8 mouse cellular contexts compared by ENCODE assay signal in the genomic region with DNA sequence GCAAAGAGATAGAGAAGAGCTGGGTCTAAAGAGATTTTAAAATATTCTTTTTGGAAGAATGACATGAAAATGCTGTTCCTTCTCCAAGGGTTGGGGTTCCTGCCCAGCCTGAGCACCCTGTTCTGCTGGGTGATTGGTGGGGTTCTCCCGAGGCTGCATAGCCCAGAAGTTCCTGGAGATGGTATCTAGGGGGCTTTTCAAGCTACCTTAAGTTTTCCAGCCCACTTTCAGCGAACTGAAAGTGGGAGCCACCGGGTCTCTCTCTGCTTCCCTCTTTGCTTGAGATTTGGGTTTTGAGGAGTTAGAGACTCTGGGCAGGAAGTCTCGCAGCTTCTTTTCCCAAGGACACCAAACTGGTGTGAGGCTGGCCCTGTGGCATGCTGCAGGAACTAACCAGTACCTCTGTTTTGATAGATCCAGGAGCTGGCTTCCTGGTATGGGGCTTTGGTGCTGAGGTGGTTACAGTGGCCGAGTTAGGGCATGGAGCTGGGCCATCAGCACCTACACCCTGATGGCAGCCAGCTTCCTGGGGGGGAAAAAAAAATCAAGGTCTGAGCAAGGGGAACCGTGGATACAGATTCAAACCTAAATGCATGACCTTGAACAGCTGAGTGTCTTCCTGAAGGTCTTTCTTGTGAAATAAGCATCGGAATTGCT. TPM values are rescaled to one million over a fixed set of nuclear protein-coding genes. Genes with fewer than 3 reads are reported as not detected.
DNase-seq lines count a peak whose midpoint lies in the region; ATAC-seq lines count a peak whose summit lies in the region.

No protein-coding gene starts in this region.

- peaks cover 51% of the 10 kb centered on the region for H3K4me1 ChIP-seq in embryonic facial prominence, embryonic 12.5 days
- H3K4me1 ChIP-seq in intestine, embryonic 16.5 days (ENCODE audit: control insufficient read depth, insufficient read depth, low read length) = peaks cover 43% of the 10 kb centered on the region
- peaks cover 52% of the 10 kb centered on the region for H3K4me1 ChIP-seq in midbrain, embryonic 15.5 days

- peak overlapping the region; percentile 80 for H3K4me2 ChIP-seq in embryonic facial prominence, embryonic 12.5 days (replicated peaks)
- peak overlapping the region; percentile 84 for H3K4me2 ChIP-seq in intestine, embryonic 16.5 days (ENCODE audit: low read depth, low read length)
- peak overlapping the region; percentile 72 for H3K4me2 ChIP-seq in midbrain, embryonic 15.5 days

- ATAC-seq in embryonic facial prominence, embryonic 12.5 days (ENCODE audit: insufficient number of reproducible peaks, insufficient read depth, low FRiP score, low TSS enrichment) = no peak
- no peak for ATAC-seq in intestine, embryonic 16.5 days
- no peak for ATAC-seq in midbrain, embryonic 15.5 days (replicated peaks)
- ATAC-seq in monocyte, adult 5-6 weeks (replicated peaks; ENCODE audit: insufficient number of reproducible peaks, low FRiP score, low TSS enrichment, poor library complexity, severe bottlenecking) = no peak

- peak overlapping the region; percentile 85 for H3K4me3 ChIP-seq in embryonic facial prominence, embryonic 12.5 days
- peak overlapping the region; percentile 70 for H3K4me3 ChIP-seq in intestine, embryonic 16.5 days (ENCODE audit: low read length)
- H3K4me3 ChIP-seq in midbrain, embryonic 15.5 days = peak overlapping the region; percentile 52

- no peak overlapping the region for H3K9ac ChIP-seq in embryonic facial prominence, embryonic 12.5 days
- H3K9ac ChIP-seq in intestine, embryonic 16.5 days (ENCODE audit: low read depth, low read length) = peak overlapping the region; percentile 96
- H3K9ac ChIP-seq in midbrain, embryonic 15.5 days = no peak overlapping the region; the same call in 1 of the 2 replicates

- DNase-seq in kidney, adult 11 months = peak; percentile 36
- no peak for DNase-seq in kidney, adult 8-10 months
- DNase-seq in thymus, postnatal 36 days = no peak
- no peak for DNase-seq in right cerebral cortex, postnatal 10 days (ENCODE audit: low spot score in 2 of 2)

- WGBS in embryonic facial prominence, embryonic 12.5 days = 77% methylated on average over 7 of the region's 7 CpGs
- WGBS in intestine, embryonic 16.5 days = 54% methylated on average over 7 of the region's 7 CpGs
- 86% methylated on average over 7 of the region's 7 CpGs for WGBS in midbrain, embryonic 15.5 days

- no peaks in the 10 kb centered on the region for H3K27me3 ChIP-seq in embryonic facial prominence, embryonic 12.5 days
- no peaks in the 10 kb centered on the region for H3K27me3 ChIP-seq in intestine, embryonic 16.5 days (replicated peaks; ENCODE audit: control insufficient read depth, insufficient read depth, low read length)
- H3K27me3 ChIP-seq in midbrain, embryonic 15.5 days (replicated peaks) = no peaks in the 10 kb centered on the region

- H3K9me3 ChIP-seq in embryonic facial prominence, embryonic 12.5 days = no peaks in the 10 kb centered on the region
- H3K9me3 ChIP-seq in intestine, embryonic 16.5 days (ENCODE audit: control insufficient read depth, low read length) = no peaks in the 10 kb centered on the region
- no peaks in the 10 kb centered on the region for H3K9me3 ChIP-seq in midbrain, embryonic 15.5 days

- no peak overlapping the region for H3K27ac ChIP-seq in embryonic facial prominence, embryonic 12.5 days
- no peak overlapping the region for H3K27ac ChIP-seq in intestine, embryonic 16.5 days (ENCODE audit: low read length)
- H3K27ac ChIP-seq in midbrain, embryonic 15.5 days = no peak overlapping the region

- peaks cover 3% of the 10 kb centered on the region for H3K36me3 ChIP-seq in embryonic facial prominence, embryonic 12.5 days
- H3K36me3 ChIP-seq in intestine, embryonic 16.5 days (ENCODE audit: control insufficient read depth, insufficient read depth, low read length) = no peaks in the 10 kb centered on the region
- H3K36me3 ChIP-seq in midbrain, embryonic 15.5 days (replicated peaks) = no peaks in the 10 kb centered on the region

RNA-seq across cellular contexts. Expression of a gene that starts 2.2 kb away (rescaled TPM):
- polyA plus RNA-seq in embryonic facial prominence, embryonic 12.5 days (2016; fragmentation: Nextera tagmentation; extraction: Ambion mirVana) = 7.6 and 7.9 TPM in 2 replicates
- polyA plus RNA-seq in intestine, embryonic 16.5 days (2015; fragmentation: Nextera tagmentation; extraction: Ambion mirVana) = 9.1 and 9.2 TPM in 2 replicates
- 9.9 and 11.1 TPM in 2 replicates for polyA plus RNA-seq in midbrain, embryonic 15.5 days (2015; fragmentation: Nextera tagmentation; extraction: Ambion mirVana)
- 7.0 to 24.9 TPM (median 10.2 TPM) in 3 replicates for total RNA-seq in monocyte, adult 5-6 weeks (2017)

RNA-seq across cellular contexts. Expression of a gene that starts 18.5 kb away (rescaled TPM):
- 17.0 and 18.7 TPM in 2 replicates for polyA plus RNA-seq in embryonic facial prominence, embryonic 12.5 days (2016; fragmentation: Nextera tagmentation; extraction: Ambion mirVana)
- polyA plus RNA-seq in intestine, embryonic 16.5 days (2015; fragmentation: Nextera tagmentation; extraction: Ambion mirVana) = 11.4 and 12.8 TPM in 2 replicates
- polyA plus RNA-seq in midbrain, embryonic 15.5 days (2015; fragmentation: Nextera tagmentation; extraction: Ambion mirVana) = 23.2 and 26.3 TPM in 2 replicates
- total RNA-seq in monocyte, adult 5-6 weeks (2017) = 10.9 to 11.7 TPM (median 11.3 TPM) in 3 replicates
